Mouse (Mus musculus) limb, embryonic 14.5 days (tissue): ENCODE data around the gene 4930518I15Rik. TPM values are rescaled to one million over a fixed set of nuclear protein-coding genes. Genes with fewer than 3 reads are reported as not detected.
"Not testable (repeated sequence)": the region's sequence is repeated elsewhere in the genome, so short reads cannot be mapped to it uniquely, and the experiment has no call there.

Source experiments
- ATAC-seq: fragments of 200-750 bp; cut with Nextera tagmentation; 2 replicates; pipeline ENCODE4 v1.8.0; 2017; ENCODE audit warnings: low read depth, moderate number of reproducible peaks, moderate TSS enrichment; ENCODE audit not compliant: low FRiP score
- DNase-seq: peaks from one replicate; pipeline ENCODE4 v3.0.0-alpha.2; 2015; ENCODE audit warnings: low spot score
- H3K27ac ChIP-seq: fragments of 300-500 bp; sonication (generic); replicated peaks from 2 replicates; pipeline ENCODE4 v1.5.1; 2014; ENCODE audit warnings: low read depth, mild to moderate bottlenecking, low read length, moderate library complexity, mixed read lengths
- H3K27me3 ChIP-seq: fragments of 300-500 bp; sonication (generic); 2 replicates; pipeline ENCODE4 v1.6.1; 2014; ENCODE audit warnings: low read length, mixed read lengths; ENCODE audit not compliant: control insufficient read depth, insufficient read depth
- H3K36me3 ChIP-seq: fragments of 300-500 bp; sonication (generic); 2 replicates; pipeline ENCODE4 v1.6.1; 2014; ENCODE audit warnings: mild to moderate bottlenecking, low read length, moderate library complexity, mixed read lengths; ENCODE audit not compliant: control insufficient read depth, insufficient read depth
- H3K4me1 ChIP-seq: fragments of 300-500 bp; sonication (generic); 2 replicates; pipeline ENCODE4 v1.6.1; 2014; ENCODE audit warnings: antibody characterized with exemption, low read length, mixed read lengths; ENCODE audit not compliant: control insufficient read depth, insufficient read depth
- H3K4me2 ChIP-seq: fragments of 300-500 bp; sonication (generic); replicated peaks from 2 replicates; pipeline ENCODE4 v1.6.1; 2014; ENCODE audit warnings: low read depth, mild to moderate bottlenecking, low read length, moderate library complexity; ENCODE audit not compliant: severe bottlenecking
- H3K4me3 ChIP-seq: fragments of 300-500 bp; sonication (generic); replicated peaks from 2 replicates; pipeline ENCODE4 v1.5.1; 2014; ENCODE audit warnings: low read length
- H3K9ac ChIP-seq: fragments of 300-500 bp; sonication (generic); 2 replicates; pipeline ENCODE4 v1.6.1; 2014; ENCODE audit warnings: mild to moderate bottlenecking, low read depth, low read length, moderate library complexity; ENCODE audit not compliant: severe bottlenecking
- H3K9me3 ChIP-seq: fragments of 300-500 bp; sonication (generic); 2 replicates; pipeline ENCODE4 v1.6.1; 2016; ENCODE audit warnings: low read length; ENCODE audit not compliant: control insufficient read depth
- POLR2A ChIP-seq: fragments of 200-500 bp; IDR thresholded peaks from 2 replicates; pipeline ENCODE4 v1.8.0; 2012; ENCODE audit warnings: inconsistent platforms, mild to moderate bottlenecking, moderate library complexity, borderline replicate concordance; ENCODE audit not compliant: insufficient read depth, insufficient read length; ENCODE audit errors: extremely low read depth
- WGBS: fragments of 180-500 bp; shearing (Covaris S2); extraction: QIAGEN DNeasy Blood & Tissue Kit; methylation state at CpG from one replicate; pipeline ENCODE4 v1.1.7; 2014; 5-methylcytosine and 5-hydroxymethylcytosine counted together
- polyA plus RNA-seq, 2 experiments: library from polyadenylated mRNA; depleted of rRNA in 1 of 2; stranded (reverse) in 1 of 2; unstranded in 1 of 2; fragments of >200 nt; fragmentation: Nextera tagmentation in 1 of 2; extraction: Ambion mirVana in 1 of 2; gene quantifications; 2 replicates each; pipeline versions ENCODE4 v1.2.1 to v1.2.3; 2012 to 2014

4930518I15Rik gene
- polyA plus RNA-seq, 2 experiments, result 3.2 to 5.2 TPM

DNA sequence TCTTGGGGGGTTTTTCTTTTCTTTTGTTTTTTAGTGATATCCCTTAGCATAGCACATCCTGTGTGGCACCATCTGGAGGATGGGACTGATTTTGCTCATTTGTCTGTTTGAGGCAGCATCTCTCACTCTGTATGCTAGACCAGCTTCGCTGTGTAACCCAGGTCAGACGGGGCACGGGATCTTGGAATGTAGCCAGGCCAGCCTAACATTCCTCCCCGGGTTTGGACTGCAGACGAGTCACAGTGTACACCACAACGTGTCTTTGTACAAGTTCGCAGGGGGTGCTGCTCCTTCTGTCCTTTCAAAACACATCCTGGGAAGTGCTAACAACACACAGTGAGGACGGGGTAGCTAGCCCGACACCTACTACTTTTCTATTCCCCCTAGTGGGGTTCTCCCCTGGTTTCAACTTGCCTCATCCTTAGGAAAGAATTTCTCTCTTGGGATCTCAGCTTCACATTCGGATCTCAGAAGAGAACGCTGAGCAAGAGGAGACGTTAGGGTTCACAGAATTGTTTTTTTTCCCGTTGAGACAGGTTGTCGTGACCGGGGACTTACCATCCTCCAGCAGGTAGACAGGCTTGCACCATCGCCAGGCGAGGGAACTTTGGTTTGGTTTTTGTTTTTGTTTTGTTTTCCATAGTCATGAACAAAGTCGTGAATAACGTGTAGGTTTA, 4.4 kb upstream of the 4930518I15Rik start:
- Histone ChIP-seq H3K4me2 (peak overlapping the region; percentile 83), H3K9ac (peak overlapping the region; percentile 90), H3K4me1 (peaks cover 13% of the 10 kb centered on the region), H3K4me3 (peak overlapping the region; percentile 99), H3K36me3 (peaks cover 31% of the 10 kb centered on the region), H3K27me3 (no peaks in the 10 kb centered on the region), H3K27ac (peak overlapping the region; percentile 91), H3K9me3 (no peaks in the 10 kb centered on the region)
- no peak for TF ChIP-seq POLR2A
- WGBS, result under 1% methylated on average over 19 of the region's 19 CpGs
- peak; percentile 4; the same call in 1 of the 2 replicates for ATAC-seq
- peak; percentile 42 for DNase-seq

DNA sequence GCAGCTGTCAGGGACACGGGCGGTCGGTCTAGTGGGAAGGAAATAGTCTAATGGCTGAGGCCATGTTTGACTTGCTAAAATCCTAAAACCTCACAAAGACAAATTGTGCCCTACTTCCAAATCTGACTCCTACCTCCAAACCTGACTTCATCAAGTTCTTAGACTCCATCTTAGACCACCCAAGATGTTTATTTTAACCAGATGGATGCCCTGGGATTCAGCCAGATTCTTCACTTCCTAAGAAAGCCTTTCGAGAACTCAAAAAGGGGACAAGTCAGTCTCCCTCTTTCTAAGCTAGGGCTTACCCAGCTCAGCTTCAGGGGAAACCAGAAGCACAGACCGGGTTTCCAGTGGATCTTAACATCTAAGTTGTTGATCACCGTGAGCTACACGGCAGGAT, 925 bp upstream of the 4930518I15Rik start:
- H3K4me3 ChIP-seq, result no peak overlapping the region
- H3K4me1 ChIP-seq, result peaks cover 5% of the 10 kb centered on the region
- TF ChIP-seq POLR2A, result no peak
- 0 out of 2 replicates have a peak overlapping the region, but pooled peaks have one; percentile 21 for H3K9ac ChIP-seq
- ATAC-seq (no peak), DNase-seq (peak; percentile 73)
- no peaks in the 10 kb centered on the region for H3K27me3 ChIP-seq
- peak overlapping the region; percentile 73 for H3K27ac ChIP-seq
- no peak overlapping the region for H3K4me2 ChIP-seq
- peaks cover 36% of the 10 kb centered on the region for H3K36me3 ChIP-seq
- WGBS, result 69% methylated on average over 7 of the region's 7 CpGs
- no peaks in the 10 kb centered on the region for H3K9me3 ChIP-seq

DNA sequence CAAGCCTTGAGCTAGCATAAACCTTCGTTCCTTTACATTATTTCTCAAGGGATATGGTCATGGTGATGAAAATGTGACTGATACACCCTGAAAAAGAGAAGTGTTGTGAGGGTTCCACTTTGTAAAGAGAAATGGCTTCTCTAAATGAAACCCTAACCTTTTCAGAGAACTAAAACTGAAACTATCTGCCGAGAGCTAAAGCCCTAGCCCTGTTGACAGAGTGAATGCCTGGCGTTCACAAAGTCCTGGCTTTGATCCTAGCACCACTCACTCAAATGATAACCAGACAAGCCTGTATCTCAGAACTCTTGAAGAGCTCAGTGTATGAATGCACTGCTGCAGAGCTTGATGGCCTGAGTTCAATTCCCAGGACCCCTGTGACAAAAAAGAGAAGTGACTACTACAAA, 358 bp downstream of the 4930518I15Rik start:
- Histone ChIP-seq H3K27ac (0 out of 2 replicates have a peak overlapping the region, but pooled peaks have one; percentile 19), H3K36me3 (peaks cover 37% of the 10 kb centered on the region), H3K4me1 (peaks cover 5% of the 10 kb centered on the region), H3K4me2 (no peak overlapping the region), H3K9ac (no peak overlapping the region), H3K27me3 (no peaks in the 10 kb centered on the region), H3K4me3 (no peak overlapping the region), H3K9me3 (no peaks in the 10 kb centered on the region)
- WGBS, result 67% methylated on average over 3 of the region's 3 CpGs
- ATAC-seq (no peak), DNase-seq (no peak)
- no peak for TF ChIP-seq POLR2A

DNA sequence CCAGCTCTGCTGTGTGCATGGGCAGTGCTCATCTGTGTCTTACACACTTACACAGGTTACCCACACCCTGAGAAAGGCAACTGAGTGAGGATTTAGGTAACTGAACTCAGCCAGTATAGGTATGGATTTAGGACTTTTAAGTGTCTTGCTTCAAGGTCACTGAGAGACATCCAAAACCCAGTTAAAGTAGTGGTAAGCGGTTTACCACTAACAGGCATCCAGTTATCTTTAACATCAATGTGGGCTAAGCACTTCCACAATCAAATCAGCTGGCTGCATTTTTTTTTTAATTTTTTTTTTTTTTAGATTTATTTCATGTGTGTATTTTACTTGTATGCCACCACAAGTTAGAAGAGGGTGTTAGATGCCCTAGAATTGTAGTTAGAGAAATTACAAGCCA, 1.4 kb downstream of the 4930518I15Rik start:
- WGBS, result 91% methylated on average over 1 of the region's 1 CpGs
- Histone ChIP-seq H3K9me3 (no peaks in the 10 kb centered on the region), H3K4me3 (no peak overlapping the region), H3K27ac (no peak overlapping the region), H3K27me3 (no peaks in the 10 kb centered on the region), H3K4me2 (no peak overlapping the region), H3K4me1 (peaks cover 5% of the 10 kb centered on the region), H3K9ac (no peak overlapping the region), H3K36me3 (peaks cover 48% of the 10 kb centered on the region)
- TF ChIP-seq POLR2A, result no peak
- ATAC-seq (no peak), DNase-seq (no peak)

DNA sequence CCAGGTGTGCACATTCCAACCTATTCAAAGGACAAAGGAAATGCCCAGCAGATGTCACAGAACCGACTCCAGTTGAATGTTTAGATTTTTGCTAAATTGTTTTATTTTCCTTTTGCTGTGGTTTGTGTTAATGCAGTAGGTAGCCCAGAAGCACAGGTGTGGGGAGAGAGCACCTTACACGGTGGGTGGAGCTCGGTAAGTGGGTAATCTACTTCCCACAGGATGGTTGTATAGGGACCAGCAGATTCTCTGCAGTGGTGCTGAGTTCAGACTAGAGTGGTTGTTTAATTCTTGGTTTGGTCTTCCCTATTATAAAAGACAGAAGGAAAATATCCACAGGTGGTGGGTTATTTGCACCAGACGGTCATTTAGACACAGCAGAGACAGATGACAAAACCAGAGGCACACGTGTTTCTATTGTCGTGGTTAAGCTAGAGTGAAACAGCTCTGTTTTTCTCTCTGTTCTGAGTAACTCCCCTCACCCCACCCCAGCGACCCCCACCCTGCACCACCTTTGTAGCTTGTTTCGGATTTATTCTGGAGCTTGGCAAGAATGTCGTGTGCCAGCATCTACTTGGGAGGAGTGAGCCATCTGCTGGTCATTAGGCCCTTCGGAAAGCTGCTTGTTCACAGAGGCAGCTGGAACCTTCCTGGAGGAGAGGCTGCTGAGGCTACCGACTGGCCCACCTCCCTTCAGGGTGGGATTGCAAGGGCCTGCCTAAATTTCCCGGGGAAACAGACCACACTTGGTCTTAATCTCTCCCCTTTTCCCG, 3.6 kb downstream of the 4930518I15Rik start:
- WGBS, result 32% methylated on average over 13 of the region's 13 CpGs
- Histone ChIP-seq H3K27ac (0 out of 2 replicates have a peak overlapping the region, but pooled peaks have one; percentile 55), H3K36me3 (peaks cover 69% of the 10 kb centered on the region)
- not testable (repeated sequence) for H3K4me3 ChIP-seq, H3K9me3 ChIP-seq, H3K4me2 ChIP-seq, H3K9ac ChIP-seq, H3K27me3 ChIP-seq, H3K4me1 ChIP-seq
- DNase-seq (peak; percentile 65), ATAC-seq (peak; percentile 16; the same call in 1 of the 2 replicates)

DNA sequence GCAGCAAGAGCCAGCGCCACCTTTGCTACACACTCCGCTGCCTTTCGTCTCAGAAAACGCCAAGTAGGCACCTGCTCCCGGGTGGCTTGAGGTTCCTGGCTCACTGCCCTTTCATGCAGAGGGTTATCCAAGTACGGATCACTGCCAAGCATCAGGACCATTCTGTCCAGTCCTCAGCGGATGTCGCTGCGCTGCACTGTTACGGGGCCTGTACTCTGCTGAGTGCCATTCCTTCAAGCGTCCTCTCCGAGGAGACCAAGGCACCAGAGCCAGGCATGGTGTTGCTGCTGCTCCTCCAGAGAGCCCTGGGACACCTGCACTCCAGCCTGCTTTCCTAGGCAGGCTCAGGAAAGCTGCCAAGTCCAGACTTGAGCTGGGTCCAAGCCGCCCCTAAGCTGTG, 4.2 kb downstream of the 4930518I15Rik start:
- H3K9ac ChIP-seq, H3K4me3 ChIP-seq, H3K4me2 ChIP-seq, H3K27me3 ChIP-seq, H3K27ac ChIP-seq, H3K9me3 ChIP-seq, DNase-seq, H3K4me1 ChIP-seq: not testable (repeated sequence)
- peak; percentile 39; the same call in 1 of the 2 replicates for ATAC-seq
- peaks cover 71% of the 10 kb centered on the region for H3K36me3 ChIP-seq
- WGBS, result 72% methylated on average over 7 of the region's 13 CpGs
